Mouse (Mus musculus): ENCODE results near the gene Olfr718-ps1. TPM values are rescaled to one million over a fixed set of nuclear protein-coding genes. Genes with fewer than 3 reads are reported as not detected.
"Not testable (repeated sequence)": the region's sequence is repeated elsewhere in the genome, so short reads cannot be mapped to it uniquely, and the experiment has no call there.

Olfr718-ps1 gene
- total RNA-seq (2021) = under 1 TPM in 1 of 2 experiments, not detected in 1; 0.07 TPM
- long read RNA-seq, experiment 1 = 0 reads
- long read RNA-seq, experiment 2 = 0 reads

GRCm38 (mm10) chr5:143147481-143147880 lies at the start of gene Olfr718-ps1:
Olfr718-ps1 (minus strand) TSS chr5:143147581.
- no peak for DNase-seq

GRCm38 (mm10) chr5:143196506-143196905 lies 49.1 kb upstream of the Olfr718-ps1 start:
- peak; percentile 45 to 56 for DNase-seq

GRCm38 (mm10) chr5:143195166-143195565 lies 47.8 kb upstream of the Olfr718-ps1 start:
- DNase-seq = no peak

GRCm38 (mm10) chr5:143194747-143195146 lies 47.4 kb upstream of the Olfr718-ps1 start:
- DNase-seq = not testable (repeated sequence)

- DNase-seq = no peak
Measured at GRCm38 (mm10) chr5:143192806-143193205, 45.4 kb upstream of the Olfr718-ps1 start.

- DNase-seq = not testable (repeated sequence)
Measured at GRCm38 (mm10) chr5:143188014-143188413, 40.6 kb upstream of the Olfr718-ps1 start.

GRCm38 (mm10) chr5:143180255-143181076 lies 33.1 kb upstream of the Olfr718-ps1 start, which contains the start of the genes Rbak and Spdye4b:
Rbak (minus strand) TSS chr5:143180775.
Spdye4b (plus strand) TSS chr5:143181017.
- DNase-seq = peak; percentile 94 to 95

GRCm38 (mm10) chr5:143179179-143179578 lies 31.8 kb upstream of the Olfr718-ps1 start:
- peak in 1 of 2 experiments; percentile 25 for DNase-seq

- DNase-seq = peak; percentile 42 to 61
Measured at GRCm38 (mm10) chr5:143177541-143178200, 30.3 kb upstream of the Olfr718-ps1 start.

GRCm38 (mm10) chr5:143175970-143176369 lies 28.6 kb upstream of the Olfr718-ps1 start:
- DNase-seq = no peak

- DNase-seq = no peak
Measured at GRCm38 (mm10) chr5:143165508-143166070, 18.2 kb upstream of the Olfr718-ps1 start.

- DNase-seq = no peak
Measured at GRCm38 (mm10) chr5:143155534-143155933, 8.2 kb upstream of the Olfr718-ps1 start.

- no peak for DNase-seq
Measured at GRCm38 (mm10) chr5:143153756-143154155, 6.4 kb upstream of the Olfr718-ps1 start.

- no peak for DNase-seq
Measured at GRCm38 (mm10) chr5:143150044-143150443, 2.7 kb upstream of the Olfr718-ps1 start.

GRCm38 (mm10) chr5:143149536-143149935 lies 2.2 kb upstream of the Olfr718-ps1 start:
- no peak for DNase-seq

GRCm38 (mm10) chr5:143148661-143149060 lies 1.3 kb upstream of the Olfr718-ps1 start:
- DNase-seq = no peak

GRCm38 (mm10) chr5:143137580-143137979 lies 9.8 kb downstream of the Olfr718-ps1 start:
- peak in 1 of 2 experiments; percentile 6 for DNase-seq

GRCm38 (mm10) chr5:143135042-143135441 lies 12.3 kb downstream of the Olfr718-ps1 start:
- peak; percentile 10 to 18 for DNase-seq

- not testable (repeated sequence) for DNase-seq
Measured at GRCm38 (mm10) chr5:143134216-143135010, 13.0 kb downstream of the Olfr718-ps1 start.

- DNase-seq = no peak
Measured at GRCm38 (mm10) chr5:143132935-143133514, 14.4 kb downstream of the Olfr718-ps1 start.

GRCm38 (mm10) chr5:143130342-143130741 lies 17.0 kb downstream of the Olfr718-ps1 start:
- DNase-seq = no peak
